Mouse (Mus musculus) forelimb bud, embryonic 11.5 days (tissue): ENCODE measurements around the gene N4bp2l1.

Experiments
- DNase-seq: peaks from one replicate; pipeline ENCODE4 v3.0.0-alpha.2; 2012; ENCODE audit warnings: low read depth, low spot score

Gene N4bp2l1

DNA sequence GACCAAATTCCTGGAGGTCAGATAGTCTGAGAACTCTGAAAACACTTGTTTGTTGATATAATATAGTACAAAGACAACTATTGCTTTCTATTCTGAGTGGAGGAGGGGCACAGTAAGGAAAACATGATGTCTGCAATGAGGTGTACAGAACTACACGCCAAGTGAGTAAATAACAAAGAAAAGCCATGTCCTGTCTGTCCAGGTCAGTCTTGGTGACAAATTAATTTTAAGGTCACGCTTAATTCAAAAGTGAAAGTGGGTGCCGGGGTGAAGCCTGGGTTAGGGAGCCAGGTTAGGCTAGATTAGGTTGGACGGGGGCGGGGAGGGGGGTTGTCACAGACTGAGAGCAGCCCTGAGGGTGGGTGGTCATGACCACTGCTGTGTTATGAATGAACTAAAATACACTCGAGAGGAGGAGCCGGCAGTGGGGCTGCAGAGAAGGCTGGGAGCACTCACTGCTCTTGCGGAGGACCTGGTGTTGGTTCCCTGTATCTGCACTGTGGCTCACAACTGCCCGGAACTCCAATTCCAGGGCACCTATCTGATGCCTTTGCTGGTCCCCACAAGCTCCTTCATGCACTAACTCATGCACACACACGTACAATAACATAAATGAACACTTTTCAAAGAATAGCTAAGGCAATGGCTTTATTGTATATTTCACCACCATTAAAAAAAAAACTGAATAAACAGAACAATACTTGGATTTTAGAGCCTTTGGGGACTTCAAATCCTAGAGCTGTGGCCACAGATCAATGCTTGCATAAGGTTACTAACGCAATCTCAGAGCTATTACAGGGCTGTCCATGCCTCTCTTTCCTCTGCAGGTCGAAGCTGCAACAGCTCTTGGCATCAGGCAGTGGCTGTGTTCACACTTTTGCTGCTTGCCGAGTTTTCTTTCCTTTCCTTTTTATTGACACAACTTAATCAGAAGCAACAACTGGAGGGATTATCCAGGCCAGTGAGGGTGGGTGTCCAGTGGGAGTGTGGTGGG, 2.6 kb upstream of the N4bp2l1 start:
- DNase-seq, result no peak

GRCm38 (mm10) chr5:150598202-150599119, 1.5 kb upstream of the N4bp2l1 start:
- no peak for DNase-seq

- no peak for DNase-seq
Observed at GRCm38 (mm10) chr5:150595366-150596016, 1.5 kb downstream of the N4bp2l1 start.

DNA sequence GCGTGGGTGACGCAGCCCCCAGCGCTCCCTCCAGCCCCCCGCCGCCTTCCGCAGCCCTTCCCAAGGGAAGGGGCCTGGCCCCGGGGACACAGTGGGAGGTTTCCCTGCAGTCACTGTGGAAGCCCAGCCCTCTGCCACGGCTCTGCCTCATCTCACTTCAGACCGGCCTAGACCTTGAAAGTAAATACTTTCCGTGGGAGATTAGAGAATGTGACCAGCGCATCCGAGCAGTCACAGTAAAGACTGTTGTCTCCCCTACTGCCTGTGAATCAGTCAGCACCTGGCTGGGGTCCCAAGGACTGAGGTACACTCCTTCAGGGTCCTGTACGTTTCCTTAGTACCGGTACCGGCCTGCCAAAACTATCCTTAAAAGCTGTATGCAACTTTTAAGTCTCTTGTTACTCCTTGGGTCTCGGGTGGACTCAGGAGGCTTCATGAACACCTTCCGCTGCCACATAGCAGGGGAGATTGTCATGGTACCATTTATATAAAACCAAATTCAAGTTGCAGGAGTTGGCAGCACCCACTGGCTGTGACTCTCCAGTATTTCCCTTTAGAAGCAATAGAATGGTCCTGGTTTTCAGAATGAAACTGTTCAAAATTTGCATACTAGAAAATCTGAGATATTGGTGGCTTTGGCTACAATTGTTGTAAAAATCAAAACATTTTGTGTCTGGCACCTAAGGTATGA, 2.2 kb downstream of the N4bp2l1 start:
- DNase-seq, result no peak

DNA sequence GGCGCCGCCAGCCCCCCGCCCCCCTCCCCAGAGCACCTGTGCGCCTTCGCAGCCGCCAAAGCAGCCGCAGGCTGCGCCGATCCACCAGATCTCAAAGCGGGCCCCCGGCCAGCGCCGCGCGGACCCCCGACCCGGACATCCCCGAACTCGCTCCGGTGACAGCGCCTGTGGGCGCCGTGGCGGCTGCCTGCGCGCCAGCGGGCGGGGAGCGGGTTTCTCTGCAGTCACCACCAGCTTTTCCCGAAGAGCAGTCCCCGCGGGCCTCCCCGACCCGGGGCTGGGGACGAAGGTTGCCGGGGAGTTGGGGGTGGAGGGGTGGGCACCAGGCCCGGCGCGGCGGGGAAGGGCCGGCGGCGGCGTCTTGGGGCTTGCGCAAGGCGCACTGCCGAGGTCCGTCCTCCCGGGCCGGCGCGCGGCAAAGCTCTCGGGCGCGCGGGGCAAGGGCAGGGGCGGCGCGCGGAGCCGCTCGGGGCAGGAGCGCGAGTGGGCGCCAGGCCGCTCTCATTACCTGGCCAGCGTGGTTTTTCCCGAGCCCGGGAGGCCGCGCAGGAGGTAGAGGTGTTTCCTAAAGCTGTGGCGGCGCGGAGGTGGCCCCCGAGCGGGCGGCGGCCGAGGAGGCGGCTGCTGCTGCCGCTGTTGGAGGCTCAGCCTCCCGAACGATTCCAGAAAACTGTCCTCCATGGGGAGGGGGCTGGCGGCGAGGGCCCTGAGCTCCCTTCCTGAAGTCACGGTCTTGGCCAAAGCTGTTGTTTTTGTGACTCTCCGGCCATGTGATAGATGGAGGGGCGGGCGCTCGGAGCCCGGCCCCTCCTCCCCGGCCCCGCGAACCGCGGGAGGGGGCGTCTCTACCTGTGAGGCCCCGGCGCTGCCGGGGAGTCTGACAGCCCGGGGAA, 3.0 kb downstream of the N4bp2l1 start:
- no peak for DNase-seq

- peak; percentile 19 for DNase-seq
Observed at GRCm38 (mm10) chr5:150592904-150593755, 3.9 kb downstream of the N4bp2l1 start.

GRCm38 (mm10) chr5:150592186-150592903, 4.6 kb downstream of the N4bp2l1 start:
- DNase-seq, result no peak

DNA sequence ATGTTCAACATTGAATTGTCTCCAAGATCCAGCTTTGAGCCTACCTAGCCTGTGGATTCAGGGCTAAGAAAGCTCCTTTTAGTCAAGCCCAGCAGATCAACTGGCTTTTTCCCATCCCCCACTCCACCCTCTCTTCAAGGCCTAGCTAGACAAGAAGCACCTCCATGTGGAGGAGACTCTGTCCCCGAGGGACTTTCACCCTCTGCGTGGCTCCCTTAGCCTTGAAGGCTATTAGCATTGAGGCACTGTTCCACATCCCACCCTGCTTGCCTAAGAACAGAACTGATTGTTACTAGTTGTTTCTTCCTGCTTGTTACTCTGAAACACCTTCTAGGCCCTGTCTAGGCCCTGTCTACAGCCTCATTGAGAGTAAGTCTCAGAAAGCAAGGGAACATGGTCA, 7.0 kb downstream of the N4bp2l1 start:
- DNase-seq, result no peak

- DNase-seq, result no peak
Observed at GRCm38 (mm10) chr5:150584337-150584729, 12.7 kb downstream of the N4bp2l1 start.

- no peak for DNase-seq
Observed at GRCm38 (mm10) chr5:150583622-150584336, 13.2 kb downstream of the N4bp2l1 start.

DNA sequence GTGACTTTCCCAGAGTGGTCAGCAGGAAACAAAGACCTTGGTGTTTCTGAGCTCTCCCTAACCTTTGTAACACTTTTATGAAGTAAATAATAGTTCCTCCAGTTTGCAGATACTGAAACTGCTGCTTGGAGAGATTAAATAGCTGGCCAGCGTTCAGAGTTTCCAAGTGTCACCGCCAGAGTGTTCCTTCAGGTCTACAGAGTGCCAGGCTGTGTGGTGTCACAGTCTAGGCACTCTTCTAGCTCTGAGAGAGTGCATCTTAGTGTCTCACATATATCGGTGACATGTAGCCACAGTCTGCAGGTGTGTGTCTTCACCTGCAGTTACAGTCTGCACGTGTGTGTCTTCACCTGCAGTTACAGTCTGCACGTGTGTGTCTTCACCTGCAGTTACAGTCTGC, 13.8 kb downstream of the N4bp2l1 start:
- DNase-seq, result no peak

- no peak for DNase-seq
Observed at GRCm38 (mm10) chr5:150581180-150581579, 15.8 kb downstream of the N4bp2l1 start.

GRCm38 (mm10) chr5:150578613-150579171, 18.3 kb downstream of the N4bp2l1 start:
- no peak for DNase-seq

DNA sequence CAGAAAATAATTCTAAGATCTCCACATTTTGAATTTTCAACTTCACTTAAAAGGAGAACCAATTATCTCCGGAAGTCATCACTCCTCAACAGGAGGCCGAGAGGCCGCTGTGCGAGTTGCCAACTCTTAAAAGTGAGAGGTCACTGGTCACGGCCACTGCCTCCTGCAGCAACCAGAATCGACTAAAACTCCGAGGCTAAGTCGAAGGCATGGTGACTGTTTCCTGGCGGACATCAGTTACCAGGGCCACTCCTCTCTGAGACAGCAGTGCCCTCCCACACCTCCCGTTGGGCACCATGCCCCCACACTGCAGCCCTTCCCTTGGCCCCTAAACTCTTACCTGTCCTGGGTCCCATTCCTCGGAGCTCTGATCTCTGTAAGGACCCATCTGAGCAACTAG, 20.2 kb downstream of the N4bp2l1 start:
- DNase-seq, result no peak

DNA sequence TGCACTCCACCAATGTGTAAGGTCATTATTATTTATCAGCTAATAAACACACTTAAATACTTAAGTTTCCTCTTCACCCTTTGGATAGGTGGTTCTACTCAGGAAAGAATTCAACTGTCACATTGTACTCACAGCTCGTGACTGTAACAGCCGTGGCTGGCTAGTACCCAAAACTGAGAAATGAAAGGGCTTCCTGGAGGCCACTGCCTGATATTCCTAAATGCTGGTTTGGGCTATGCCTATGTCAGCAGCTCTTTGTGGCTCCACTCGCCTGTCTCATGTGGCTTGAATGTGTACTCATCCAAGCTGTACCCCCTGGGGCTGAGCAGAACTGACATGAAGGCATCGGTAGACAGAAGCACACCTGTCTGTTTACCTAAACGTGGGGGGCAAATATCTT, 22.1 kb downstream of the N4bp2l1 start:
- DNase-seq, result no peak

DNA sequence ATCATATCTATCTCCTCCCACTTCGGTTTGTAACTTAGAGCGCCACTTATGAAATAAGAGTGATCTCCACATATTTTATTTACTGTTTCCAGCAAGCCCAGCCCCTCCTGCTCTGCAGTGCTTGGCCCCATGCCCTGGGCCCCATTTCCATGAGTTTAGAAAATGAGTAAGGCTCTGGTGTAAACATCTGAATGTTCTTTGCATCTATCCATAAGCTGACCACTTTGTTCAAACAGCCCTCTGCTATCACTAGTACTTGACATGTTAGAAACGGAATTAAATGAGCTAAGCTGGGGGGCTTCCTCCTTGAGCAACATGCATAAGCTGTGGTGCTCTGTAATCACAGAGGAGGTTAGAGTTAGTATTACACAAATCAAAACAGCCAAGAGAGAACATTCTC, 22.6 kb downstream of the N4bp2l1 start:
- no peak for DNase-seq

- no peak for DNase-seq
Observed at GRCm38 (mm10) chr5:150570496-150571219, 26.3 kb downstream of the N4bp2l1 start.
